Mouse (Mus musculus) CH12.LX (cell line): ENCODE measurements around the gene Hipk2. TPM values are rescaled to one million over a fixed set of nuclear protein-coding genes. Genes with fewer than 3 reads are reported as not detected.

Experiments used
- DNase-seq: peaks from one replicate; pipeline ENCODE4 v3.0.0-alpha.2; 2013; ENCODE audit errors: extremely low read depth
- H3K27ac ChIP-seq: 2 replicates; pipeline ENCODE4 v1.5.1; 2012; ENCODE audit warnings: low read depth, mild to moderate bottlenecking, control low read depth, moderate library complexity; ENCODE audit not compliant: insufficient read depth
- H3K27me3 ChIP-seq: replicated peaks from 2 replicates; pipeline ENCODE3; 2012; ENCODE audit warnings: inconsistent platforms
- H3K36me3 ChIP-seq, 2 experiments: replicated peaks in 1 of 2; 2 replicates each; pipeline versions ENCODE3 to v1.6.1; 2012; ENCODE audit warnings: inconsistent platforms in 1 of 2, low read length in 1 of 2, mild to moderate bottlenecking in 1 of 2, mixed read lengths in 1 of 2, moderate library complexity in 1 of 2; ENCODE audit not compliant: control insufficient read depth in 1 of 2, insufficient read depth in 1 of 2
- H3K4me1 ChIP-seq, 2 experiments: 2 replicates each; pipeline ENCODE4 v1.6.1; 2012; ENCODE audit warnings: inconsistent platforms in 1 of 2, moderate library complexity in 1 of 2; ENCODE audit not compliant: insufficient read depth in 2 of 2, control insufficient read depth in 1 of 2
- H3K4me2 ChIP-seq: 2 replicates; pipeline ENCODE4 v1.6.1; 2012; ENCODE audit warnings: low read depth, mild to moderate bottlenecking, control low read depth; ENCODE audit not compliant: poor library complexity, insufficient read depth, severe bottlenecking
- H3K4me3 ChIP-seq, 3 experiments: fragments of 150-350 bp in 1 of 3; sonication (generic) in 1 of 3; replicated peaks in 1 of 3; 2 replicates each; pipeline versions ENCODE3 to v1.5.1; 2011 to 2012; ENCODE audit warnings: low read depth in 2 of 3, low read length in 2 of 3, mild to moderate bottlenecking in 2 of 3, moderate library complexity in 2 of 3, control low read depth in 1 of 3, improper control_type of control experiment in 1 of 3, inconsistent platforms in 1 of 3, mixed read lengths in 1 of 3; ENCODE audit not compliant: poor library complexity in 1 of 3
- H3K79me2 ChIP-seq: replicated peaks from 2 replicates; pipeline ENCODE4 v1.6.1; 2012; ENCODE audit warnings: mild to moderate bottlenecking, moderate library complexity; ENCODE audit not compliant: control insufficient read depth, poor library complexity, insufficient read depth, severe bottlenecking; ENCODE audit errors: extremely low read depth
- H3K9ac ChIP-seq: 2 replicates; pipeline ENCODE4 v1.6.1; 2012; ENCODE audit warnings: low read depth, mild to moderate bottlenecking, control low read depth, moderate library complexity; ENCODE audit not compliant: insufficient read depth
- H3K9me3 ChIP-seq: replicated peaks from 2 replicates; pipeline ENCODE3; 2012; ENCODE audit warnings: low read length, inconsistent platforms, mixed read lengths
- BHLHE40 ChIP-seq: IDR thresholded peaks from 2 replicates; pipeline ENCODE4 v1.6.1; 2011; ENCODE audit warnings: mild to moderate bottlenecking, low read depth, low read length, improper control_type of control experiment
- CHD1 ChIP-seq: IDR thresholded peaks from 2 replicates; pipeline ENCODE4 v1.6.1; 2012; ENCODE audit warnings: low read depth, low read length, improper control_type of control experiment, inconsistent platforms
- CTCF ChIP-seq, 2 experiments: IDR thresholded peaks in 1 of 2; conservative IDR thresholded peaks in 1 of 2; 2 replicates each; pipeline ENCODE4 v1.5.1; 2011 to 2012; ENCODE audit warnings: low read depth in 2 of 2, low read length in 2 of 2, improper control_type of control experiment in 1 of 2, inconsistent platforms in 1 of 2, mild to moderate bottlenecking in 1 of 2, moderate library complexity in 1 of 2
- ELF1 ChIP-seq: IDR thresholded peaks from 2 replicates; pipeline ENCODE4 v1.6.1; 2014; ENCODE audit warnings: low read depth, mild to moderate bottlenecking, inconsistent platforms, low read length, improper control_type of control experiment
- EP300 ChIP-seq: IDR thresholded peaks from 2 replicates; pipeline ENCODE4 v1.6.1; 2011; ENCODE audit warnings: low read length, improper control_type of control experiment
- HCFC1 ChIP-seq: IDR thresholded peaks from 2 replicates; pipeline ENCODE4 v1.6.1; 2012; ENCODE audit warnings: low read depth, mild to moderate bottlenecking, inconsistent platforms, low read length, improper control_type of control experiment
- IRF4 ChIP-seq: IDR thresholded peaks from 2 replicates; pipeline ENCODE4 v1.6.1; 2014; ENCODE audit warnings: low read depth, mild to moderate bottlenecking, inconsistent platforms, low read length, improper control_type of control experiment
- KAT2A ChIP-seq: IDR thresholded peaks from 2 replicates; pipeline ENCODE4 v1.6.1; 2012; ENCODE audit warnings: low read length, improper control_type of control experiment, inconsistent platforms; ENCODE audit not compliant: insufficient replicate concordance
- MAX ChIP-seq: IDR thresholded peaks from 2 replicates; pipeline ENCODE4 v1.6.1; 2011; ENCODE audit warnings: low read length, improper control_type of control experiment
- MYC ChIP-seq: IDR thresholded peaks from 2 replicates; pipeline ENCODE4 v1.6.1; 2011; ENCODE audit warnings: low read depth, mild to moderate bottlenecking, improper control_type of control experiment, low read length
- NELFE ChIP-seq: IDR thresholded peaks from 2 replicates; pipeline ENCODE4 v1.6.1; 2011; ENCODE audit warnings: low read depth, low read length, improper control_type of control experiment
- POLR2AphosphoS2 ChIP-seq: IDR thresholded peaks from 2 replicates; pipeline ENCODE4 v1.6.1; 2011; ENCODE audit warnings: low read depth, low read length, improper control_type of control experiment
- RAD21 ChIP-seq: IDR thresholded peaks from 2 replicates; pipeline ENCODE4 v1.6.1; 2011; ENCODE audit warnings: low read depth, mild to moderate bottlenecking, low read length, improper control_type of control experiment, moderate library complexity
- RCOR1 ChIP-seq: conservative IDR thresholded peaks from 2 replicates; pipeline ENCODE4 v1.6.1; 2012; ENCODE audit warnings: low read depth, mild to moderate bottlenecking, inconsistent platforms, low read length, improper control_type of control experiment
- SMC3 ChIP-seq: IDR thresholded peaks from 2 replicates; pipeline ENCODE4 v1.6.1; 2011; ENCODE audit warnings: low read depth, low read length, improper control_type of control experiment
- TCF12 ChIP-seq: IDR thresholded peaks from 2 replicates; pipeline ENCODE4 v1.6.1; 2014; ENCODE audit warnings: low read depth, mild to moderate bottlenecking, inconsistent platforms, low read length, improper control_type of control experiment
- UBTF ChIP-seq: IDR thresholded peaks from 2 replicates; pipeline ENCODE4 v1.6.1; 2012; ENCODE audit warnings: low read depth, mild to moderate bottlenecking, inconsistent platforms, low read length, improper control_type of control experiment, moderate library complexity
- USF1 ChIP-seq: IDR thresholded peaks from 2 replicates; pipeline ENCODE4 v1.6.1; 2014; ENCODE audit warnings: low read depth, mild to moderate bottlenecking, inconsistent platforms, low read length, improper control_type of control experiment
- USF2 ChIP-seq: conservative IDR thresholded peaks from 2 replicates; pipeline ENCODE4 v1.6.1; 2011; ENCODE audit warnings: low read depth, low read length, improper control_type of control experiment
- ZC3H11A ChIP-seq: IDR thresholded peaks from 2 replicates; pipeline ENCODE4 v1.6.1; 2012; ENCODE audit warnings: low read depth, mild to moderate bottlenecking, inconsistent platforms, low read length, improper control_type of control experiment
- ZMIZ1 ChIP-seq: IDR thresholded peaks from 2 replicates; pipeline ENCODE4 v1.6.1; 2012; ENCODE audit warnings: low read depth, mild to moderate bottlenecking, inconsistent platforms, low read length, improper control_type of control experiment
- ZNF384 ChIP-seq: IDR thresholded peaks from 2 replicates; pipeline ENCODE4 v1.6.1; 2012; ENCODE audit warnings: low read depth, low read length, improper control_type of control experiment, inconsistent platforms
- dilution Hi-C: fragments of 300-500 bp; cut with MboI; formaldehyde crosslinking; loops from 2 replicates; pipeline ENCODE4 v1.14.3; 2020; ENCODE audit warnings: low sequenced_read_pairs; ENCODE audit not compliant: extremely low pct_unique_long_range_greater_than_20kb, extremely low pct_ligation_motif_present
- in situ Hi-C: fragments of 300-500 bp; cut with MboI; formaldehyde crosslinking; loops from 3 replicates; pipeline ENCODE4 v1.14.3; 2019; ENCODE audit warnings: low sequenced_read_pairs, low pct_ligation_motif_present, low pct_unique_long_range_greater_than_20kb, mixed read lengths
- polyA plus RNA-seq: library from polyadenylated mRNA; unstranded; fragments of >175 nt; gene quantifications from 2 replicates; pipeline ENCODE4 v1.2.1, GENCODE M21; 2012; ENCODE audit warnings: low read depth; ENCODE audit not compliant: insufficient read length
- total RNA-seq, 2 experiments: library from RNA; depleted of rRNA; stranded (reverse); fragments of 300-350 nt in 1 of 2; fragments of >200 nt in 1 of 2; gene quantifications; 2 replicates each; pipeline ENCODE4 v1.2.3; 2012 to 2014

The Hipk2 gene
- total and polyA plus RNA-seq, 3 experiments, result 1.6 to 5.3 (median 2.6) TPM

- TF ChIP-seq RCOR1, result no peak
- no peak for TF ChIP-seq ZC3H11A
- TF ChIP-seq ELF1, result no peak
- peak in 1 of 2 experiments; percentile 24; a peak in 2 of 4 replicates for TF ChIP-seq CTCF (conservative IDR thresholded peaks at IDR 0.05 in 1 of 2, IDR thresholded peaks at IDR 0.05 in 1 of 2; ENCODE audit: low read depth in 2 of 2, low read length in 2 of 2)
- TF ChIP-seq SMC3, result peak; percentile 38
- TF ChIP-seq POLR2AphosphoS2, result no peak
- no peak for TF ChIP-seq USF1
- no peak for TF ChIP-seq MYC
- no peak for TF ChIP-seq USF2
- TF ChIP-seq RAD21, result peak; percentile 4
- TF ChIP-seq MAX, result no peak
- in situ Hi-C loops (loop anchor here (5.0 to 25.0 kb wide), 2 partner anchors 161 to 321 kb away; no protein-coding TSS in a partner anchor), dilution Hi-C loops (no loop called here)
- Histone ChIP-seq H3K4me1 (peaks cover 0 to 11% of the 10 kb centered on the region in 2 experiments; a peak in 2 of 4 replicates), H3K27me3 (no peaks in the 10 kb centered on the region), H3K9ac (no peak overlapping the region), H3K27ac (no peak overlapping the region), H3K79me2 (no peaks in the 10 kb centered on the region), H3K36me3 (peaks cover 4 to 15% of the 10 kb centered on the region in 2 experiments), H3K4me2 (no peak overlapping the region), H3K9me3 (no peaks in the 10 kb centered on the region), H3K4me3 (no peak overlapping the region)
- no peak for DNase-seq
These were observed 134.9 kb downstream of the Hipk2 start for GRCm38 (mm10) chr6:38741024-38741423.

- TF ChIP-seq CTCF (conservative IDR thresholded peaks at IDR 0.05 in 1 of 2, IDR thresholded peaks at IDR 0.05 in 1 of 2; ENCODE audit: low read depth in 2 of 2, low read length in 2 of 2) (no peak), RCOR1 (no peak), KAT2A (no peak), HCFC1 (no peak), NELFE (no peak), EP300 (no peak), CHD1 (no peak), TCF12 (no peak), ZNF384 (no peak), UBTF (no peak), ELF1 (no peak), IRF4 (no peak), USF2 (no peak), MAX (no peak), ZMIZ1 (no peak), SMC3 (no peak), BHLHE40 (no peak), POLR2AphosphoS2 (no peak)
- TF ChIP-seq, all 38 proteins: peak for 0
- no peaks in the 10 kb centered on the region for H3K9me3 ChIP-seq
- no peaks in the 10 kb centered on the region for H3K27me3 ChIP-seq
- dilution Hi-C loops (no loop called here), in situ Hi-C loops (loop anchor here (25.0 kb wide), 1 partner anchor 323 kb away; no protein-coding TSS in a partner anchor)
- H3K27ac ChIP-seq, result no peak overlapping the region
- H3K4me3 ChIP-seq, result no peak overlapping the region
- no peak overlapping the region for H3K4me2 ChIP-seq
- peaks cover 4 to 22% of the 10 kb centered on the region in 2 experiments for H3K36me3 ChIP-seq
- H3K4me1 ChIP-seq, result peaks cover 0 to 11% of the 10 kb centered on the region in 2 experiments; a peak in 2 of 4 replicates
- no peak for DNase-seq
- no peak overlapping the region for H3K9ac ChIP-seq
- H3K79me2 ChIP-seq, result no peaks in the 10 kb centered on the region
These were observed 136.7 kb downstream of the Hipk2 start for GRCm38 (mm10) chr6:38739266-38739665.
